Mouse (Mus musculus) CH12.LX (cell line): Measurements from ENCODE around the gene Myo16. TPM values are rescaled to one million over a fixed set of nuclear protein-coding genes. Genes with fewer than 3 reads are reported as not detected.

Source experiments
- DNase-seq: peaks from one replicate; pipeline ENCODE4 v3.0.0-alpha.2; 2013; ENCODE audit errors: extremely low read depth
- H3K27ac ChIP-seq: 2 replicates; pipeline ENCODE4 v1.5.1; 2012; ENCODE audit warnings: low read depth, mild to moderate bottlenecking, control low read depth, moderate library complexity; ENCODE audit not compliant: insufficient read depth
- H3K27me3 ChIP-seq: replicated peaks from 2 replicates; pipeline ENCODE3; 2012; ENCODE audit warnings: inconsistent platforms
- H3K36me3 ChIP-seq, 2 experiments: replicated peaks in 1 of 2; 2 replicates each; pipeline versions ENCODE3 to v1.6.1; 2012; ENCODE audit warnings: inconsistent platforms in 1 of 2, low read length in 1 of 2, mild to moderate bottlenecking in 1 of 2, mixed read lengths in 1 of 2, moderate library complexity in 1 of 2; ENCODE audit not compliant: control insufficient read depth in 1 of 2, insufficient read depth in 1 of 2
- H3K4me1 ChIP-seq, 2 experiments: 2 replicates each; pipeline ENCODE4 v1.6.1; 2012; ENCODE audit warnings: inconsistent platforms in 1 of 2, moderate library complexity in 1 of 2; ENCODE audit not compliant: insufficient read depth in 2 of 2, control insufficient read depth in 1 of 2
- H3K4me2 ChIP-seq: 2 replicates; pipeline ENCODE4 v1.6.1; 2012; ENCODE audit warnings: low read depth, mild to moderate bottlenecking, control low read depth; ENCODE audit not compliant: poor library complexity, insufficient read depth, severe bottlenecking
- H3K4me3 ChIP-seq, 3 experiments: fragments of 150-350 bp in 1 of 3; sonication (generic) in 1 of 3; replicated peaks in 1 of 3; 2 replicates each; pipeline versions ENCODE3 to v1.5.1; 2011 to 2012; ENCODE audit warnings: low read depth in 2 of 3, low read length in 2 of 3, mild to moderate bottlenecking in 2 of 3, moderate library complexity in 2 of 3, control low read depth in 1 of 3, improper control_type of control experiment in 1 of 3, inconsistent platforms in 1 of 3, mixed read lengths in 1 of 3; ENCODE audit not compliant: poor library complexity in 1 of 3
- H3K79me2 ChIP-seq: replicated peaks from 2 replicates; pipeline ENCODE4 v1.6.1; 2012; ENCODE audit warnings: mild to moderate bottlenecking, moderate library complexity; ENCODE audit not compliant: control insufficient read depth, poor library complexity, insufficient read depth, severe bottlenecking; ENCODE audit errors: extremely low read depth
- H3K9ac ChIP-seq: 2 replicates; pipeline ENCODE4 v1.6.1; 2012; ENCODE audit warnings: low read depth, mild to moderate bottlenecking, control low read depth, moderate library complexity; ENCODE audit not compliant: insufficient read depth
- H3K9me3 ChIP-seq: replicated peaks from 2 replicates; pipeline ENCODE3; 2012; ENCODE audit warnings: low read length, inconsistent platforms, mixed read lengths
- CHD2 ChIP-seq: IDR thresholded peaks from 2 replicates; pipeline ENCODE4 v1.6.1; 2011; ENCODE audit warnings: low read length, improper control_type of control experiment
- ELF1 ChIP-seq: IDR thresholded peaks from 2 replicates; pipeline ENCODE4 v1.6.1; 2014; ENCODE audit warnings: low read depth, mild to moderate bottlenecking, inconsistent platforms, low read length, improper control_type of control experiment
- GABPA ChIP-seq: IDR thresholded peaks from 2 replicates; pipeline ENCODE4 v1.6.1; 2012; ENCODE audit warnings: low read depth, low read length, improper control_type of control experiment, inconsistent platforms; ENCODE audit not compliant: insufficient replicate concordance
- MAX ChIP-seq: IDR thresholded peaks from 2 replicates; pipeline ENCODE4 v1.6.1; 2011; ENCODE audit warnings: low read length, improper control_type of control experiment
- MAZ ChIP-seq: IDR thresholded peaks from 2 replicates; pipeline ENCODE4 v1.6.1; 2012; ENCODE audit warnings: low read depth, mild to moderate bottlenecking, inconsistent platforms, low read length, improper control_type of control experiment, moderate library complexity
- MYC ChIP-seq: IDR thresholded peaks from 2 replicates; pipeline ENCODE4 v1.6.1; 2011; ENCODE audit warnings: low read depth, mild to moderate bottlenecking, improper control_type of control experiment, low read length
- NRF1 ChIP-seq: IDR thresholded peaks from 2 replicates; pipeline ENCODE4 v1.6.1; 2014; ENCODE audit warnings: low read depth, mild to moderate bottlenecking, inconsistent platforms, low read length, improper control_type of control experiment, moderate library complexity
- PAX5 ChIP-seq: IDR thresholded peaks from 2 replicates; pipeline ENCODE4 v1.6.1; 2012; ENCODE audit warnings: low read length, inconsistent platforms, mixed read lengths
- RCOR1 ChIP-seq: conservative IDR thresholded peaks from 2 replicates; pipeline ENCODE4 v1.6.1; 2012; ENCODE audit warnings: low read depth, mild to moderate bottlenecking, inconsistent platforms, low read length, improper control_type of control experiment
- TCF12 ChIP-seq: IDR thresholded peaks from 2 replicates; pipeline ENCODE4 v1.6.1; 2014; ENCODE audit warnings: low read depth, mild to moderate bottlenecking, inconsistent platforms, low read length, improper control_type of control experiment
- UBTF ChIP-seq: IDR thresholded peaks from 2 replicates; pipeline ENCODE4 v1.6.1; 2012; ENCODE audit warnings: low read depth, mild to moderate bottlenecking, inconsistent platforms, low read length, improper control_type of control experiment, moderate library complexity
- USF1 ChIP-seq: IDR thresholded peaks from 2 replicates; pipeline ENCODE4 v1.6.1; 2014; ENCODE audit warnings: low read depth, mild to moderate bottlenecking, inconsistent platforms, low read length, improper control_type of control experiment
- USF2 ChIP-seq: conservative IDR thresholded peaks from 2 replicates; pipeline ENCODE4 v1.6.1; 2011; ENCODE audit warnings: low read depth, low read length, improper control_type of control experiment
- ZKSCAN1 ChIP-seq: IDR thresholded peaks from 2 replicates; pipeline ENCODE4 v1.6.1; 2012; ENCODE audit warnings: low read depth, inconsistent platforms, low read length, improper control_type of control experiment, borderline replicate concordance
- ZMIZ1 ChIP-seq: IDR thresholded peaks from 2 replicates; pipeline ENCODE4 v1.6.1; 2012; ENCODE audit warnings: low read depth, mild to moderate bottlenecking, inconsistent platforms, low read length, improper control_type of control experiment
- ZNF384 ChIP-seq: IDR thresholded peaks from 2 replicates; pipeline ENCODE4 v1.6.1; 2012; ENCODE audit warnings: low read depth, low read length, improper control_type of control experiment, inconsistent platforms
- dilution Hi-C: fragments of 300-500 bp; cut with MboI; formaldehyde crosslinking; loops from 2 replicates; pipeline ENCODE4 v1.14.3; 2020; ENCODE audit warnings: low sequenced_read_pairs; ENCODE audit not compliant: extremely low pct_unique_long_range_greater_than_20kb, extremely low pct_ligation_motif_present
- in situ Hi-C: fragments of 300-500 bp; cut with MboI; formaldehyde crosslinking; loops from 3 replicates; pipeline ENCODE4 v1.14.3; 2019; ENCODE audit warnings: low sequenced_read_pairs, low pct_ligation_motif_present, low pct_unique_long_range_greater_than_20kb, mixed read lengths
- polyA plus RNA-seq: library from polyadenylated mRNA; unstranded; fragments of >175 nt; gene quantifications from 2 replicates; pipeline ENCODE4 v1.2.1, GENCODE M21; 2012; ENCODE audit warnings: low read depth; ENCODE audit not compliant: insufficient read length
- total RNA-seq, 2 experiments: library from RNA; depleted of rRNA; stranded (reverse); fragments of 300-350 nt in 1 of 2; fragments of >200 nt in 1 of 2; gene quantifications; 2 replicates each; pipeline ENCODE4 v1.2.3; 2012 to 2014

Myo16 gene
- total and polyA plus RNA-seq, 3 experiments: not detected

DNA sequence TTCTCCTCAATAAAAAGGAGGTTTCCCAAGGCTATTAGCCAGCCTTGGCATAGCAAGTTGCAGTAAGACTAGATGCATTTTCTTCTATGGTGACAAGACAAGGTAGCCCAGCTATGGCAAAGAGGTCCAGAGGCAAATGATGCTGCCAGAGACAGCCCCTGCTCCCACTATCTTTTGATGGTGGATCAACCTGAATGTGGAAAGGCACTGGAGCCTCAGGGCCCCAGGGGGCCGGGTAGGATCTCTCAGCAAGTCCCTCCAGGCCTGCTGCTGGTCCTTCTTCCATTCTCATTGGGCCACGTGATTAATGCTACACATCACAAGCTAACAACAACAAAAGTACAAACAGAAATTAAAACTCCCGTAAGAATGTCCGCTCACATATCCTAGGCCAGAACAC lies 266.0 kb downstream of the Myo16 start:
- no peaks in the 10 kb centered on the region for H3K79me2 ChIP-seq
- no peak overlapping the region for H3K4me2 ChIP-seq
- no peaks in the 10 kb centered on the region for H3K27me3 ChIP-seq
- in situ Hi-C loops: loop anchor here (25.0 kb wide), 1 partner anchor 382 kb away; no protein-coding TSS in a partner anchor
- DNase-seq: no peak
- H3K9ac ChIP-seq: no peak overlapping the region
- H3K36me3 ChIP-seq: no peaks in the 10 kb centered on the region
- no peak for TF ChIP-seq TCF12
- no peak for TF ChIP-seq ZMIZ1
- H3K4me1 ChIP-seq: peaks cover 5 to 14% of the 10 kb centered on the region in 2 experiments
- dilution Hi-C loops: no loop called here
- H3K4me3 ChIP-seq: no peak overlapping the region
- H3K27ac ChIP-seq: no peak overlapping the region
- H3K9me3 ChIP-seq: no peaks in the 10 kb centered on the region

GRCm38 (mm10) chr8:10420551-10420950 lies 266.8 kb downstream of the Myo16 start:
- DNase-seq: no peak
- Histone ChIP-seq H3K4me2 (no peak overlapping the region), H3K9me3 (no peaks in the 10 kb centered on the region), H3K79me2 (no peaks in the 10 kb centered on the region), H3K27me3 (no peaks in the 10 kb centered on the region), H3K9ac (no peak overlapping the region), H3K36me3 (no peaks in the 10 kb centered on the region), H3K4me3 (no peak overlapping the region), H3K27ac (no peak overlapping the region), H3K4me1 (peaks cover 3 to 11% of the 10 kb centered on the region in 2 experiments; a peak in 3 of 4 replicates)
- in situ Hi-C loops (loop anchor here (25.0 kb wide), 1 partner anchor 383 kb away; no protein-coding TSS in a partner anchor), dilution Hi-C loops (no loop called here)
- TF ChIP-seq ELF1 (no peak), GABPA (no peak), USF1 (no peak), MYC (no peak), MAZ (no peak)

DNA sequence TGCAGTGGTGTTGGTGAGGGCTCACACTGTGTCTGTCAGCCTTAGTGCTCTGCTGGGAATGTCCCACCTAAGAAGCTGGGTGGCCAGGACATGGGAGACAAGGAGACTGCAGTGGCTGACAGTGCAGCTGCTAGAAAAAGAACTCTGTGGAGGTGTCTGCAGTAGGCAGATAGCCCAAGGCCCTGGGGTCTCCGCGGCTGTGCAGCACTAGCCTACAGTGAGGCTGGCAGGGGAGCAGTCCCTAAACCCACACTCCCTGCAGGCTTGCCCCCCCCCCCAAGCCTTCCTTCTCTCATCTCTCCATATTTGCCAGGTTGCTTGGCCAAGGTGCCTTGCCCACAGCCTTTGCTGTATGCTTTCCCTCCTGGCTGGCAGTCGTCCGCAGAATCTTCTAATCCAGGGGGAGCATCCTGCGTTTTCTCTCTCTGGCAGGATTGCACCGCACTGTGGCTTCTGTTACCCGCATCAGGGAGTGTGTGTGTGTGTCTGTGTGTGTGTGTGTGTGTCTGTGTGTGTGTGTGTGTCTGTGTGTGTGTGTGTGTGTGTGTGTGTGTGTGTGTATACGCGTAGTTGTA lies 267.9 kb downstream of the Myo16 start:
- H3K36me3 ChIP-seq: no peaks in the 10 kb centered on the region
- H3K79me2 ChIP-seq: no peaks in the 10 kb centered on the region
- no peak for DNase-seq
- H3K4me1 ChIP-seq: peaks cover 0 to 3% of the 10 kb centered on the region in 2 experiments; a peak in 1 of 4 replicates
- TF ChIP-seq USF1: no peak
- TF ChIP-seq ZMIZ1: no peak
- TF ChIP-seq MAX: no peak
- no peak for TF ChIP-seq RCOR1
- TF ChIP-seq PAX5: no peak
- TF ChIP-seq USF2: no peak
- no peak for TF ChIP-seq CHD2
- no peak for TF ChIP-seq ZNF384
- no peak for TF ChIP-seq NRF1
- no peak for TF ChIP-seq UBTF
- no peak for TF ChIP-seq ZKSCAN1
- no peak overlapping the region for H3K4me3 ChIP-seq
- dilution Hi-C loops: no loop called here
- no peak overlapping the region for H3K9ac ChIP-seq
- H3K4me2 ChIP-seq: no peak overlapping the region
- H3K27ac ChIP-seq: no peak overlapping the region
- no peaks in the 10 kb centered on the region for H3K27me3 ChIP-seq
- H3K9me3 ChIP-seq: no peaks in the 10 kb centered on the region
- in situ Hi-C loops: loop anchor here (25.0 kb wide), 1 partner anchor 384 kb away; no protein-coding TSS in a partner anchor
